Mouse (Mus musculus) gastrocnemius, postnatal 4 days (tissue): Measurements from ENCODE around the gene Olfr764-ps1. TPM values are rescaled to one million over a fixed set of nuclear protein-coding genes. Genes with fewer than 3 reads are reported as not detected.
"Not testable (repeated sequence)": the region's sequence is repeated elsewhere in the genome, so short reads cannot be mapped to it uniquely, and the experiment has no call there.

Source experiments
- DNase-seq, 2 experiments: peaks; one replicate each; pipeline ENCODE4 v3.0.0; 2021 to 2022; ENCODE audit warnings: low spot score in 2 of 2, mixed read lengths in 2 of 2
- long read RNA-seq, 2 experiments: library from polyadenylated mRNA; stranded (forward); transcript quantifications; one replicate each; pipeline ENCODE4 v2.0.0; 2021
- total RNA-seq, 2 experiments: library from RNA; stranded (reverse); gene quantifications; 2 replicates each; pipeline ENCODE4 v1.2.3; 2021

The Olfr764-ps1 gene
- not detected for total RNA-seq
- long read RNA-seq, experiment 1, result 0 reads
- long read RNA-seq, experiment 2, result 0 reads

DNA sequence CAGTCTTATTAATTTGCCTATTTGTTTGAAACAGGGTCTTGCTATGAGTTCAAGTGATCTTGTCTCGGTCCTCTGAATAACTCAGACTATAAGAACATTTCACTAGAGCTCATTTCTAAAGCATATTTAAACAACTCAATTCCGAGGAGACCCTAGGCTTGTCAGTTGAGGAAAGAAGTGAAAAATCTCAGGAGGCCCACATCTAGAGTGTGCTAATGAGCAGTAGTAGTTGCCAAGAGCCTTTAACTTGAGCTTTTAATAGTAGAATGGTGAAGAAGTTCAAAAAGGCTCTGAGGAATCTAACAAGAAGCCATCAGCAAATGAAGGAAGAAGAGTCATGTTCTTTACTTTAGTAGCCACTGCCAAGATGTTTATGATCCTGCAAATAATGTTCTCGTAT is at the start of gene Olfr764-ps1:
TSS of gene Olfr764-ps1 (minus strand) at position 101 of the 400 bp plus-strand sequence.
- no peak for DNase-seq

DNA sequence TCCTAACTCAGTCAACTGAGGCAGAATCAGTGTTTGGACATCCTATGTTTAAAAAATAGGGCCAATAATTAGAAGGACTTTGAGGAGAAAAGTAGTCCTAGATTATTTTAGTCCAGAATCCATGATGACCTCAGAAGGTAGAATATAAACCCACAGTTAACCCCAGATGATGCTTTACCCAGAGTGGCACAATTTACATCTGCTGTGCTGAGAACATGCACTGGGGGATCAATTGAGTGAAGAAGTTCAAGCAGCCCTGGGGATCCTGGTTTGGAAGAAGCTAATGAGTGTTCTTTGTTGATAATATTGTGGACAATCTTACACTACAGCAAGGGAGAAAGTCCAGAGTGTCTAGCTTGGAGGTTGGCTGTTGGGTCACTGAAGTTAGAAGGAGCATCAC is 43.1 kb upstream of the Olfr764-ps1 start, which contains the start of gene Olfr767:
TSS of gene Olfr767 (minus strand) at position 101 of the 400 bp plus-strand sequence.
- not testable (repeated sequence) for DNase-seq

DNA sequence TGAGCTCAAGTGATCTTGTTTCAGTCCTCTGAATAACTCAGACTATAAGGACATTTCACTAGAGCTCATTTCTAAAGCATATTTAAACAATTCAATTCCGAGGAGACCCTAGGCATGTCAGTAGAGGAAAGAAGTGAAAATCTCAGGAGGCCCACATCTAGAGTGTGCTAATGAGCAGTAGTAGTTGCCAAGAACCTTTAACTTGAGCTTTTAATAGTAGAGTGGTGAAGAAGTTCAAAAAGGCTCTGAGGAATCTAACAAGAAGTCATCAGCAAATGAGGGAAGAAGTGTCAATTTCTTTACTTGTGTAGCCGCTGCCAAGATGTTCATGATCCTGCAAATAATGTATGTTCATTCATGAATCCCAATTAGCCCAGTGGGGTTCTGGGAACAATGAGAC is 29.2 kb upstream of the Olfr764-ps1 start, which contains the start of gene Olfr766-ps1:
TSS of gene Olfr766-ps1 (minus strand) at position 101 of the 400 bp plus-strand sequence.
- DNase-seq, result no peak

DNA sequence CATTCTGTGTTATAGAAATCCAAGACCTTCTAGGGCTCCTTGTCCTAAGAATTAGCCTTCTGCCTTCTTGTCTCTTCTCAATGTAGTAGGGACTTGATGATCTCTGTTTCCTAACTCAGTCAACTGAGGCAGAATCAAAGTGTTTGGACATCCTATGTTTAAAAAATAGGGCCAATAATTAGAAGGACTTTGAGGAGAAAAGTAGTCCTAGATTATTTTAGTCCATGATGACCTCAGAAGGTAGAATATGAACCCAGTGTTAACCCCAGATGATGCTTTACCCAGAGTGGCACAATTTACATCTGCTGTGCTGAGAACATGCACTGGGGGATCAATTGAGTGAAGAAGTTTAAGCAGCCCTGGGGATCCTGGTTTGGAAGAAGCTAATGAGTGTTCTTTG is 10.2 kb upstream of the Olfr764-ps1 start, which contains the start of gene Olfr765:
TSS of gene Olfr765 (minus strand) at position 101 of the 400 bp plus-strand sequence.
- DNase-seq, result not testable (repeated sequence)

DNA sequence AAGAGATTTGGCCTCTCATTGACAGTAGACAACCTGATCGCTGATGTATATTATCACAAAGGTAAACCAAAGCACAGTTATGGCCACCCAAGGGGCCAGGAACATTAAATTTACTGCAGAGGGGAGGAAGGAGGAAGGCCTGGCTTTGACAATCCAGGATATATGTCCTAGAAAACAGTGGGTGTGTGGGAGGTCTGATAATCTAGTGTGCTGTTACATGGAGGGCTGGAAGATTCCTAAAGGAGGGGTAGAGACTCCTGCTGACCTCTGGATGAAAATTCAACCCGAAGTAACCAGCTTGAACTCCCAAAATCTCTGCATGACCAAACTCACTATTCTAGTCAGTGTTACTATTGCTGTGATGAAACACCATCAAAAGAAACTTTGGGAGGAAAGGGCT is 11.4 kb downstream of the Olfr764-ps1 start:
- no peak for DNase-seq

DNA sequence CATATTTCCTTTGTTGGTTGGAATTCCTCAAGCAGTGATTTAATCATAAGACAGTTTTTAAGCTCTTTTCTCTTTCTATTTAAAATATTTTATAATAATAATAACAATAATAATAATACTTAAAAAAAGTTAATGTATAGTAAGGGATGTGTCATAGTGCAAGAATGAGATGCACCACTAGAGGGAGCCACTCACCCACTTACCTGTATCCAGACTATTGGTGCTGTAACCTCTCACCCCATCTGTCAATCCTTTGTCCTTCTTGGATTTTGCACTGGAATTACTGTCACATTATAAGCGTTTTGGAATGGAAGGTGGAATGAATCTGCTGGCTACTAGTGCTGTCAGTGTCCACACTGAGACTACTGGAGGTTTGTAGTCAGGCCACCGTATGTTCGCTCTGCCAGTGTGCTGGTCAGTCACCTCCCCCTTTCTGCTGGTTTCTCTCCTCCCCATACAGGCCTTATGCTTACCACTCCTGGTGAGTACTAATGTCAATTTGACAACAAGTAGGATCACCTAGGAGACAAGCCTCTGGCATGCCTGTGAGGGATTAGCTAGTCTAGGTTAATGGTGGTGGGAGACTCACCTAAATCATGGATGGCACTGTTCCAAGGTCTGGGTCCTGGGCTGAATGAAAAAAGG is 13.6 kb downstream of the Olfr764-ps1 start:
- peak in 1 of 2 experiments; percentile 14 for DNase-seq

DNA sequence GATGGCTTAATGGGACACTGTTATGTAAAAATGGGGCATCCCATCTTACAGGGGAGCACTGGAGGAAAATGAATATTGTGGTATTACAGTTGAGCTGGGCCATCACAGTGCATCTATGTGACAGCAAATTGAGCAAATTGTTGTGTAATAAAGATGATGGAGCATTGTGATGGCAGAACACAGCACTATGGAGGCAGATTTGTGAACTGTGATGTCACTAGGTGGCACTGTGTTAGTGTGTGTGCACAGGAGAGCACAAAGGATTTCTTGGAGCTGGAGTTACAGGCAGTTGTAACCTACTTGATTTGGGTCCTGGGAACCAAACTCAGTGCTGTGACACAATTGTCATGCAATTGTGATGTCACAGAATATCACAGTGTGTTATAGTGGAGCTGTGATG is 16.4 kb downstream of the Olfr764-ps1 start:
- no peak for DNase-seq

DNA sequence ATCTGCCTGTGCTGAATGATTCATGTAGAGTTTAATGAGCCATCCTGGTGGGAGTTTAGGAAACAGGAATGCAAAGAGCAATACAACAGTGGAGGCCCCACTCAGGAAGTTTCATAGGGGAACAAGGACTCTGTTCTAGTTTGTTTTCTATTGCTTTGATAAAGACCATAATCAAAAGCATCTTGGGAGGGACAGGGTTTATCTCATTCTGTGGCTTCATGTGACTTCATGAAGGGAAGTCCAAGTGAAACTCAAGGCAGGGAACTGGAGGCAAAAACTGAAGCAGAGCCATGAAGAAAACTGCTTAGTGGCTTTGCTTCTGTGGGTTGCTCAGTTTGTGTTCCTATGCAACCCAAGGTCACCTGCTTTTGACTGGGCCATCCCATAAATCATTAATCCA is 25.2 kb downstream of the Olfr764-ps1 start:
- DNase-seq, result no peak

DNA sequence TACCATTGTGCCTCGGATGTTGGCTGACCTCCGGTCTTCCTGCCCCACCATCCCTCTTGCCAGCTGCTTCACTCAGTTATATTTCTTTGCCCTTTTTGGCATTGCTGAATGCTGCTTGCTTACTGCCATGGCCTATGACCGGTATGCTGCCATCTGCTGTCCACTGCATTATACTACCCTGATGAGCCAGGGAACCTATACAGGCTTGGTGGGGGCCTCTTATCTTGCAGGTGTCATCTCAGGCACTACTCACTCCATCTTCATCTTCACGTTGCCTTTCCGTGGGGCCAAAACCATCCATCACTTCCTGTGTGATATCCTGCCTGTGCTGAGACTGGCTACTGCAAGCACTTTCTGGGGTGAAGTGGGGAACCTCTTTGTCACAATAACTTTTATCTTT is 28.2 kb downstream of the Olfr764-ps1 start:
- not testable (repeated sequence) for DNase-seq

DNA sequence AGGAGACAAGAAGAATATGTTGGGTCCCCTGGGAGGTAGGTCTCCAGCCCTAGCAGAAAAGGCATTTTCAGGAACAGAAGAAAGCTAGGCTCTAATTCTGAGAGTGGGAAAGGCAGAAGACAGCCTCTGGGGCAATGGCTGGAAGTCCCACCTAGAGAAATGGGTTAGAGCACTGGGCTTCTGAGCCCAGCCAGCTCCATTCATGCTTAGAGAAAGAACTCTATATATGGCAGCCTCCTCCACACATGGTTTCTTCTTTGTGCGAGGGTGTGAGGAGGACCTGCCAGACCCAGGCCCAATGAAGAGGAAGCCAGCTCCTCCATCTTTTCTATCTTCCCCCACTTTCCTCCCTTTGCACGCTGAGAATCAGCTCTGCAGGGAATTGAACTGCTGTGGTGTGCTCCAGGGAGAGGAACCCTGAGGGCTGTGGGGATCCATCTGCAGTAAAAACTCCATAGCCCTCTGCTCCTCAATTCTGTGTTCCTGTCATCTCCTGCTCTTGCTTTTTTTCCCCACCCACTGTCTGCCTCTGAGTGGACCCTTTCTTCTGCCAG is 29.3 kb downstream of the Olfr764-ps1 start, which contains the start of gene Olfr763:
TSS of gene Olfr763 (plus strand) at position 504 of the 554 bp plus-strand sequence.
- DNase-seq, result no peak

DNA sequence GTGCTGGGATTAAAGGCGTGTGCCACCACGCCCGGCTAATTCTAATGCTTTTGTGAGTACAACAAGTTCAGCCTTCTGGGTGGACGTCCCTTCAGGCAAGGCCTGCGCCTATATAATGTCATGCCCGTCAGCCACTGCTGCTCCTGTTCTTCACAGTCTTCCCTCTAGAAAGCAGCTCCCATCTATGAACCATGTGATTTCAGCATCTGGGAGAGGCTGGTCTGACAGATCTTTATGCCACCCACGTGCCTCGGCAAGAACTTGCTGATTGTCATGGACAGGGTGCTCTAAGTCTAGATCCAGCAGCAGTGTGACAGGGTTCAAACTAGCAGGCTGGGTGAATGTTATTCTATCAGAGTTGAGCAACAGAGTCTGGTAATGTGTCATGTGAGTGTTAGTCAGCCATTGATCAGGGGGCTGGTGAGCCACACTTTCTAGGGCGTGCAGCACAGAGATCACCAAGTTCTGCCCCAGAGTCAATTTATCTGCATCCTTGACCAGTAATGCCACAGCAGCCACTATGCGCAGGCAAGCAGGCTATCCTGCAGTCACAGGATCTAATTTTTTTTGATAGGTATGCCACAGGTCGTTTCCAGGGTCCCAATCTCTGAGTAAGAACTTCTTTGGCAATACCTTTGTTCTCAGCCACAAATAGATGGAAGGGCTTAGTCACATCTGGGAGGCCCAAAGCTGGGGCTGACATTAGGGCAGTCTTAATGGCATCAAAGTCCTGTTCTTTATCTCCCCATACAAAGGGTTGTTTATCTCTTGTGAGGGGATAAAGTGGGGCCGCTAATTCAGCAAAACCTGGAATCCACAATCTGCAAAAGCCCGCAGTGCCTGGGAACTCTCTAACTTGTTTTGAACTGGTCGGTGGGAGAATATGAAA is 35.4 kb downstream of the Olfr764-ps1 start:
- no peak for DNase-seq

DNA sequence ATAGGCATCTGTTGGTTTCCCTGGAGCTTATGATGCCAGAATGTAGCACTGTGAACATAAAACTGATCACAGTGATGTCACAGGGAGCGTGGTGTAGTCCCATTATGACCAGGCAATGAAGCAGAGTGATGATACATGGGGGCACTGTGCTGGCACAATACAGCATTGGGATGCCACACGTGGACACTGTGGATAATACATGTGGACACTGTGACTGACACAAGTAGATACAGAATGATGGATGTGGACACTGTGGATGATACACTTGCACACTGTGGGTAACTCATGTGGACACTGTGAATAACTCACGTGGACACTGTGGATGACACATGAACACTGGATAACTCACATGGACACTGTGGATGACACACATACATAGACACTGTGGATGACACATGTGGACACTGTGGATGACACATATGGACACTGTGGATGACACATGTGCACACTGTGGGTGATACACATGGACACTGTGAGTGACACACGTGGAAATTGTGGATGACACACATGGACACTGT is 43.1 kb downstream of the Olfr764-ps1 start:
- no peak for DNase-seq

DNA sequence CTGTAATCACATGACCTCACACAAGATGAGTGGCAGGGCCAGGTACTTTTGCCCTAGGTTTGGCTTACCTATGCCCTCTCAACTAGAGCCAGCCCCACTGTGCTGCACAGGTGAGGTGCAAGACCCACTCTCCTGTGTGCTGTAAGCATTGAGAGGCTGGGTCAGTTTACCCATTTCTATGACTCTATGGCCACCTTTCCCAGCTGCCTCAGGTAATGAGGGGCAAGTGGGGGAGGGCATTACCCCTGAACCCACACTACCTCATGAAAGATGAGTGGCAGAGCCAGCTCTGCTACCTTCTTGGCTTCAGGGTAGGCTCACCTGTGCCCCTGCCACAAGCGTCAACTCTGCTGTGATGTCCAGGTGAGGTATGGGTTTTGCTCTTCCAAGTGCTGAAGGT is 43.9 kb downstream of the Olfr764-ps1 start:
- DNase-seq, result no peak

DNA sequence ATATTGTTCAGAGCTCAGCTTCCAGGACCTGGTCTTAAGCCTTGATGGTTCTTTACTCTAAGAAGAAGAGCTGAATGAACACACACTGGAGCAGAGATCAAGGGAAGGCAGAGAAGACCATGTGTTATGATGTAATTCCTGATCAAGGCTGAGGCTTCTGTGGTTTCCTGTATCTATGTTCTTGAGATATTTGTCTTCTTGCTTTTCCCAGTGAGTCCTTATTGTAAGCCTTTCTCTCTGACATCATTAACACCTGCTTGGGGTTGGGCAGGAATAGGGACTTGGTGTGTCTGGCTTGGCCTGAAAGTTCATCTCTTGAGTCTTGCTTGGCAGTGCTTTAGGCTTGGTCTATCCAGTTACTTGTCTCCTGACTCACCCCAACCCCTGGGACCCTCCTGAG is 48.7 kb downstream of the Olfr764-ps1 start:
- no peak for DNase-seq

DNA sequence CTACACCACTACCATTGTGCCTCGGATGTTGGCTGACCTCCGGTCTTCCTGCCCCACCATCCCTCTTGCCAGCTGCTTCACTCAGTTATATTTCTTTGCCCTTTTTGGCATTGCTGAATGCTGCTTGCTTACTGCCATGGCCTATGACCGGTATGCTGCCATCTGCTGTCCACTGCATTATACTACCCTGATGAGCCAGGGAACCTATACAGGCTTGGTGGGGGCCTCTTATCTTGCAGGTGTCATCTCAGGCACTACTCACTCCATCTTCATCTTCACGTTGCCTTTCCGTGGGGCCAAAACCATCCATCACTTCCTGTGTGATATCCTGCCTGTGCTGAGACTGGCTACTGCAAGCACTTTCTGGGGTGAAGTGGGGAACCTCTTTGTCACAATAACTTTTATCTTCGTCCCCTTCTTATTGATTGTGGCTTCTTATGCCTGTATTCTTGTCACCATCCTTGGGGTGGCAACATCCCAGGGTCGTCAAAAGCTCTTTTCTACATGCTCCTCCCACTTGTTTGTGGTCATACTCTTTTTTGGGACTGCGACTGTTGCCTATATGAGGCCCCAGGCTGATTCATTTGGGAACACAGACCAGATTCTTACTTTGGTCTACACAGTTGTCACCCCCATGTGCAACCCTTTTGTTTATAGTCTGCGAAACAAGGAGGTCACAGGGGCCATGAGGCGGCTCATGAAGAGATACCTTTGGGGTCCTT is 49.4 kb downstream of the Olfr764-ps1 start:
- not testable (repeated sequence) for DNase-seq

DNA sequence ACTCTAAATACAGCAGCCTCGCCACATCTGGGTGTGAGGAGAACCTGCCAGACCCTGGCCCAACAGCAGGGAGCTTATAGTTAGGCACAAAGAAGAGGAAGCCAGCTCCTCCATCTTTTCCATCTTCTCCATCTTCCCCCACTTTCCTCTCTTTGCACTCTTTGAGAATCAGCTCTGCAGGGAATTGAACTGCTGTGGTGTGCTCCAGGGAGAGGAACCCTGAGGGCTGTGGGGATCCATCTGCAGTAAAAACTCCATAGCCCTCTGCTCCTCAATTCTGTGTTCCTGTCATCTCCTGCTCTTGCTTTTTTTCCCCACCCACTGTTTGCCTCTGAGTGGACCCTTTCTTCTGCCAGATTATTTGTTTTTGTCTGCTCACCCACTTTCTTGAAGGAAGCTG is 50.6 kb downstream of the Olfr764-ps1 start, which contains the start of gene Olfr9:
TSS of gene Olfr9 (plus strand) at position 301 of the 400 bp plus-strand sequence.
- DNase-seq, result not testable (repeated sequence)
